Mouse (Mus musculus) heart, postnatal 36 days (tissue): Measurements from ENCODE around the gene Dnah2. TPM values are rescaled to one million over a fixed set of nuclear protein-coding genes. Genes with fewer than 3 reads are reported as not detected.

Experiments used
- DNase-seq, 2 experiments: peaks; one replicate each; pipeline ENCODE4 v3.0.0; 2021 to 2022
- intact Hi-C: fragments of 180-260 bp; cut with DNase I; formaldehyde crosslinking; loops from one replicate; pipeline ENCODE4 v1.15.1; 2025
- total RNA-seq, 2 experiments: library from RNA; stranded (reverse); gene quantifications; 2 replicates each; pipeline ENCODE4 v1.2.3; 2021

The Dnah2 gene
- total RNA-seq, 2 experiments from 2014 or later = 0.33 to 0.57 TPM

DNA sequence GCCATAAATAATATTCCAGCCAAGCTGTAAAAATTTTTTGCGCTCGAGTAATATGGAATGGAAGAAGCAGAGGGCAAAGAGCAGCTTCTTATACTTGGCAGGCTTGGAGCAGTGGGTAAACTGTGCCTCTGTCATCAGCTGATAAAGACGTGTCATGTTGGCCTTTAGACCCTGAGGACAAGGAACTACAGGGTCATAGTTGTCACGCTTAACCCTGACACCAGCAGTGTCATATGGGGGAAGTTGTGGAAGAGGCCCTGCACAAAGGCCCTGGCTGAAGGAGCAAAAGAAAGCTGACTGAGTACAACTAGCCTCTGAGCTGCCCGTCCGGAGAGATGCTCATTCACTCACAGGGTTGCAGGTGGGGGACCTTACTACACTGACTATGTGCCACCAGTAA lies 125.0 kb downstream of the Dnah2 start:
- intact Hi-C loops = no loop called here
- no peak for DNase-seq

GRCm38 (mm10) chr11:69422842-69423241 lies 126.1 kb downstream of the Dnah2 start:
- intact Hi-C loops = no loop called here
- DNase-seq = no peak

DNA sequence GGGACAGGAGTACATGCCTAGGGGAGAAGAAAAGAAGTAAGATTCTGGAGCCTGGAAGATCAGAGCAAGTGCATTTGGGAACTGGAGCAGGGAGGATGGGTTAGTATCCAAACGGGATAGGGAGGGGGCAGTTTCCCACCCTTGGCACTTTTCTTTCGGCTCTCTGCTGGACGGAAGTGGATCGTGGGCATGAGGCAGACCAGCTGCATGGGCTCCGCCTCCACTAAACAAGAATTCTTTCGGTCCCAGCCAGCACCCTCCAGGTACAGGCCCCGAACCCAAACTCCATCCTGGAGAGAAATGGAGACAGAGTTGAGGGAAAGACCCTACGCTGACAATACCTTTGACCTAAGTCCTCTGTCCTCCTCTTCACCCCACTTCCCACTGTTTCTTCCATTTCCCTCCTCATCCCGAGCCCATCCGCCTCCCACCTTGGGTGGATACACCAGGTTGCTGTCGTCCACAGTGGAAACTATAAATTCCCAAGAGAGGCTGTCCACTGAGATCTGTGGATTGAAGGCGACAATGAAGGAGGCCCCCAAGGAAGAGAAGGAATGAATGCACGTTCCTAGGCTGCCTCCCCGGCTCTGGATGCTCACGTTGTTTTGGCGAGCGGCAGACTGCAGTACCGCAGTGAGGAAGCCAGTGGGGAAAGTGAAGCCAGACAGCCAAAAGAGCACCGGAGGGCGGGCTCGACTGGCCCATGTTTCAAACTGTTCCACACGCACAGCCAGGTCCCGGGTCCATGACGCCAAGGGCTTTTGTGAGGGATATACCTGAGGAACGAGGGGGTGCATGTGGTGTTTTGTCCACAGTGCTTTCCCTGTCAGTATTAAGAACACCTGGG lies 127.6 kb downstream of the Dnah2 start:
- no peak for DNase-seq
- intact Hi-C loops = loop anchor here (2.0 kb wide), 1 partner anchor 57 kb away; no protein-coding TSS in a partner anchor

DNA sequence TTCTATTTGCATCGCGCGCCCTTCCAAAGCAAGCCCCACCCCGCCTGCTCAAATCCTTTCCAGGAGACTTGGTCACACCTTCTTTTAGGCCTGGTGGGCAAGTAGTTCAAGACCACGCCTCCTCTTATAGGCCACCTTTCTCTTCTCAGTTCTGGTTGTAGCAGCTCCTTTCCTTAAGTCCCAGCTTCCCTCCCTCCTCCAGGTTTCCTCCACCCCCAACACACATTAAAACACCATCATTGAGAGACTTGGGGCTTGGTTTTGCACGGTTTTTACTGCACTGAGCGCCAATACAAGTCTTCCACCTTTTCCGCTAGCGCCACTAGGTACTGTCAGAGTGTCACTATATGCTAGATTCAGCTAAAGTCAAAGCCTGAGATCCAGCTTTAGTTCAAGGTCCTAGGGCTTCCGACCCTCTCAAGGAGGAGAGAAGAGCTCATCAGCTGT lies 128.3 kb downstream of the Dnah2 start:
- no peak for DNase-seq
- intact Hi-C loops = loop anchor here (2.0 kb wide), 1 partner anchor 56 kb away; no protein-coding TSS in a partner anchor

- peak; percentile 64 to 79 for DNase-seq
- intact Hi-C loops = loop anchor here (2.0 to 10.0 kb wide), 6 partner anchors 19 to 815 kb away; partner anchors contain the start of genes 0610010K14Rik, Gabarap, Gm21988 and Per1
Observed at GRCm38 (mm10) chr11:69419813-69420553, 128.9 kb downstream of the Dnah2 start.

GRCm38 (mm10) chr11:69419443-69419812 lies 129.5 kb downstream of the Dnah2 start:
- intact Hi-C loops = loop anchor here (2.0 to 10.0 kb wide), 5 partner anchors 19 to 815 kb away; partner anchors contain the start of genes 0610010K14Rik, Gabarap, Gm21988 and Per1
- DNase-seq = peak in 1 of 2 experiments; percentile 59

GRCm38 (mm10) chr11:69418481-69419442 lies 130.1 kb downstream of the Dnah2 start:
- DNase-seq = peak; percentile 84 to 86
- intact Hi-C loops = loop anchor here (1.0 to 10.0 kb wide), 6 partner anchors 9 to 816 kb away; partner anchors contain the start of genes 0610010K14Rik, Gabarap, Gm21988 and Per1

DNA sequence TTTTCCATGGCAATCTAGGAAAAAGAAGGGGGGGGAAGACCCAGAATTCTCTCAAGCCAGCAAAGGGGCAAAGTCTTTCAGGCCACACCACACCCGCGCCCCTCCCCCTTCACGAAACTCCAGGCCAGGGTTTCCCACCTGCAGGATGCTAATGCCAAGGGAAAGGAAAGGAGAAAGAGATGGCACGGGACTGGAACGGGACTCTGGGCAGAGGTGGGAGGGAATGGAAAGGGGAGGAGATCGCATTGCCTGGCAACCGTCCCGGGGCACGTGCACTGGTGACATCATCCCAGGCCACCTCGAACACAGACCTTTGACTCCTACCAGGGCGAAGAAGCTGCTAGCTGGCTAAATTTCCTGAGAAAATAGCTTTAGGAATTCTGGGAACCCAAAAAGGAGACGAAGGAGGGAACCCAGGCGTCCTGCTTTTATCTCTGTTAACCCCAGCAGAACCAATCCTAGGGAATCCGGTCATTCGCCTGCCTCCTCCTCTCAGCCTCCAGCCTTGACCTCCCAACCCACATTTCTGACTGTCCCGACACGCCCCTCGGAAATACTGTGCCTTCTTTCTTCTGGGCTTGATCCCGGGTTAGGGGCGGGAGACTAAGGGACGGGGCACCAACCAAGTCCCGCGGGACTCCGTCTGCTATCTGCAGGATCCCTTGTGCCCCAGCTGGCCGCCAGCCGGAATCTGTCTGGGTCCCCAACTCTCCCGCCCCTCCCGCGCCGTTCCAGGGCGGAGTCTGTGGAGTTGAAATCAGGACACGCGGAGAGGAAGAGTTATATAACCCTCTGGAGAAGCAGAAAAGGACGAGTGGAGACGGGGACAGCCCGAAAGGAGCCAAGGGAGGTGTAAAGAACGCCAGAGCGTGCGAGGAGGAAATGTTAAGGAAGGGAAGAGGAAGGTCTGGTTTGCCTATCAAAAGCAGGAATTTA lies 131.2 kb downstream of the Dnah2 start:
- peak; percentile 92 to 93 for DNase-seq
- intact Hi-C loops = loop anchor here (1.0 to 10.0 kb wide), 6 partner anchors 8 to 817 kb away; partner anchors contain the start of genes 0610010K14Rik, Gabarap, Gm21988 and Per1

GRCm38 (mm10) chr11:69416921-69417448 lies 131.9 kb downstream of the Dnah2 start:
- intact Hi-C loops = loop anchor here (5.0 to 10.0 kb wide), 4 partner anchors 305 to 818 kb away; partner anchors contain the start of genes 0610010K14Rik, Gabarap, Gm21988 and Per1
- DNase-seq = no peak

- DNase-seq = no peak
- intact Hi-C loops = loop anchor here (5.0 to 10.0 kb wide), 4 partner anchors 304 to 818 kb away; partner anchors contain the start of genes 0610010K14Rik, Gabarap, Gm21988 and Per1
Observed at GRCm38 (mm10) chr11:69416509-69416908, 132.4 kb downstream of the Dnah2 start.

- peak in 1 of 2 experiments; percentile 56 for DNase-seq
- intact Hi-C loops = loop anchor here (5.0 to 10.0 kb wide), 4 partner anchors 304 to 819 kb away; partner anchors contain the start of genes 0610010K14Rik, Gabarap, Gm21988 and Per1
Observed at GRCm38 (mm10) chr11:69415668-69416451, 133.1 kb downstream of the Dnah2 start.

DNA sequence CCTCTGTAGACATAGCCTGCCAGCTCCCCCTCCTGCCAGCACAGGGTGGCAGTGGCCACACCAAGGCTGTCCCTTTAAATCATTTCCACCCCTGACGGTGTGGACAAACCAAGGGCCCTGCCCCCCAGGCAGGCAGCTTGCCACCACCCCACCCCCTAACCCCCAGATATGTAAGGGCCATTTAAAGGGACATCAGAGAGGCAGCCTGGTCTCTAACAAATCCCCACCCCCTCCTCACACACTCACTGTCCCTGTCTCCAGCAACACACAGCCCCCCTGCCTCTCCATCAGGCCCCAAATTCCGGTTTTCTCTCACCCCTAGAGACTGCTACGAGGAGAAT lies 133.6 kb downstream of the Dnah2 start:
- peak; percentile 48 to 56 for DNase-seq
- intact Hi-C loops = loop anchor here (5.0 to 10.0 kb wide), 4 partner anchors 303 to 820 kb away; partner anchors contain the start of genes 0610010K14Rik, Gabarap, Gm21988 and Per1

DNA sequence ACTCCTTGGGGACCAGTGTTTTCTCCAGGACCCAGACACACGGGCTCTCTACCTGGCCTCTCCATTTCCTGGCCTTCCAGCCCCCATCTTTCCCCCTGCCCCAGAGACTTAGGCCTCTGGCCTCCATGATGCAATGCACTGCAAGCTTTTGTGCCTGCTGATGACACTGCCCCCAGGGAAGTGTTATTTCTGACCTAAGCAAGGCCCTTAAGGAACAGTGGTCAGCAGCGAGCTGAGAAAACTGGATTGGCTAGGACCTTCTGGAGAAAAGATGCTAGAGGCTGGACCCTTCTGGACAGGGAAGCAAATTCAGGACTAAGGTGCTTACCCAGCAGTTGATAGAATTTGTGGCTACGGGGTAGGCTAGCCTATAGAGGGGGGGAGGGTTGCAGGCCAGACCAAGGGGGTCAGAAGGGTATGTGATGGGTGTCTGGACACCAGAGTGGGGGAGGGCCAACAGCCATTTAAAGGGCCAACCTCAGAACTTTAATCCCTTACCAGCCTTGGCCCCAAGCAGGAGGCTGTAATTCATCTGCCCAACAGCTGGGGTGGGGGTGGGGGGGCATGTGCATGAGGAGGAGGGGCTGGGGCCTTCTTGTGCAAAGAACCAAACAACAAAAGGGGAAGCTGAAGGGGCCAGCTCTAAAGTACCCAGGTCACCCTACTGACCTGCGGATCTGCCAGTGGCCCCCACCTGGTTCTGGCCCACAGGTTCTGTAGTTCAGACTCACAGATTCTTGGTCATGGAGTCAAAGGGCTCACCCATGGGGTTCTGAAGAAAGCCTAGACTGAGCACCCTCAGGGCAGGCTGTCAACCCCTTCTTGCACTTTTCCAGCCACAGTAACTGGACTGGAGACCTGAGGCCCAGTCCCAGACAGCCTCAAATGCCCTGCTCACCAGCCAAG lies 134.2 kb downstream of the Dnah2 start:
- intact Hi-C loops = loop anchor here (5.0 to 10.0 kb wide), 4 partner anchors 302 to 820 kb away; partner anchors contain the start of genes 0610010K14Rik, Gabarap, Gm21988 and Per1
- DNase-seq = no peak

DNA sequence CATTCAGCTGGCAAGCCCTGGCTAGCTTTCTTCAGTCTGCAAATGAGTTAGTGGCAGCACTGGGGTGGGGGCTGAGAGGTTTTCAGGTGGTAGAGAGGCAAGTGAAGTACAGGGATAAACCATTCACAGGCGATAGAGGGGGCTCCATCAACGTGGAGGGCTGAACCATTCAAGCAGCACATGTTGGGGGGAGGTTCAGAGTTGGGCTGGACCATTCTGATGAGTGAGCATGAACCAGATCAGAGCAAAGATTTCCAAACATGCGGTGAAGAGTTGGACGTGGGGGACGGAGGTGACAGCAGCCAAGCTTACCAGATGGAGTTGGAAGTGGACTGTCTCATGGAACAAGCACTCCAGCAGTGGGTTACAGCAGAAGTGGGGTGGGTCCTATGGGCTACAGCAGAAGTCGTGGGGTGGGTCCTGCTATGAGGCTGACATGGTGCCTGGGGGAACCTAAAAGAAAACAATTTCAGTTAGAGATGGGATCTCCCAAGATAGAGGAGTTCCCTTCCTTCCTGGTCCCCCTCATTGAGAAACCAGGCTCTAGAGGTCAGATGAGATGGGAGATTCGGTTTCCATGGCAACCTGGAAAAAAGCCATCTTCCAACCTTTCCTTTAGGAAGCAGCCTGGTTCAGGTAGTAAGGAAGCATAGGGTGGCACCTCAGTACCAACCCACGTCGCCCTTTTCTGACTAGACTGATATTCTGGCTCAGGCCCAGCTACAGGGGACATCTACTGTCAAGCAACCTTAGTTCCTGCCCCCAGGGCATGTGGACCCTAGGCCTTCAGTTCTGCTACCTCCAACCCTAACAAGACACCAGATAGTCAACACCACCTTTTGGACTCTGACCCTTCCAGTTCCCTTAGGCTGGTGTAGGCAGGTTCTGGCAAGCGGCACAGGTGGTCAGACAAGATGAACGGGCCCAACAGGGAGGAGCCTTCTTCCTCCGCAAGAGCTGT lies 135.4 kb downstream of the Dnah2 start, which contains the start of gene Kdm6b:
Gene Kdm6b (minus strand): TSS at position 455 of the 961 bp plus-strand sequence.
- intact Hi-C loops = loop anchor here (10.0 kb wide), 2 partner anchors 581 to 821 kb away; partner anchors contain the start of genes 0610010K14Rik, Gabarap, Gm21988 and Phf23

DNA sequence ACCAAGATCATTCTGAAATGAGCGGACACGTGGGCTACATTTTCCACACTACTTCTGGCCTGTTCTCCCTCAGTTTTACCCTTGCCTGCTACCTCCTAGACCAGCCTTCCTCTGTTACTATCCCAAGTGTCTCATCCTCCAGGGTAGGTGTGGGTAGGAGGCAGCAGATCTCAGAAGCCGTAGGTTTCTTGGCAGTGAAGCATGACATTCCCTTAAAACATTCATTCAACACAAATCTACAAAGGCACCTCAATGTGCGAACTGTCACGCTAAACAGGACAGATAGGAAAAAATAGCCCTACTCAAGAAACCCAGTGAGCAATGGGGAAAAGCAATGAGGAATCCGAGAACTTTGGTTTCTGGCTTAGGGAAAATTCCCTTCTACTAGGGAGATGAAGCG lies 136.4 kb downstream of the Dnah2 start:
- intact Hi-C loops = loop anchor here (10.0 kb wide), 2 partner anchors 582 to 822 kb away; partner anchors contain the start of genes 0610010K14Rik, Gabarap, Gm21988 and Phf23
- no peak for DNase-seq

More for the DNA sequence above, 135.4 kb downstream of the Dnah2 start, which contains the start of gene Kdm6b:
- no peak for DNase-seq
